Mouse (Mus musculus): ENCODE results near the gene Parp12.

Gene Parp12

DNA sequence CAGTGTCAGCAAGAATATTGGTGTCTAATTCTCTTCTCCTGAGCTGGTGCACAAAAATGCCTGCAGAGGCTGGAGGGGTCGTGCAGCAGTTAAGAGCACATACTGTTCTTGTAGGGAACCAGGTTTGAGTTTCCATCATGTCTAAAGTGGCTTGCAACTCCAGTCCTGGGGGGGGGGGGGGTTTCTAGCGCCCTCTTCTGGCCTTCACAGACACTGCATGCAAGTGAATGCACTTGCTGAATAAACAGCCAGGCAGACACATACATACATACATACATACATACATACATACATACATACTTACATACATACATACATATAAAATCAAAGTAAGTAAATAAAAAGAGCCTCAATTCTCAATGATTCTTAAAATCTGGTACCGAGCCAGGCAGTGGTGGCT, 59.8 kb downstream of the Parp12 start:
- DNase-seq (ENCODE audit: low read depth, low spot score), result peak; percentile 27

DNA sequence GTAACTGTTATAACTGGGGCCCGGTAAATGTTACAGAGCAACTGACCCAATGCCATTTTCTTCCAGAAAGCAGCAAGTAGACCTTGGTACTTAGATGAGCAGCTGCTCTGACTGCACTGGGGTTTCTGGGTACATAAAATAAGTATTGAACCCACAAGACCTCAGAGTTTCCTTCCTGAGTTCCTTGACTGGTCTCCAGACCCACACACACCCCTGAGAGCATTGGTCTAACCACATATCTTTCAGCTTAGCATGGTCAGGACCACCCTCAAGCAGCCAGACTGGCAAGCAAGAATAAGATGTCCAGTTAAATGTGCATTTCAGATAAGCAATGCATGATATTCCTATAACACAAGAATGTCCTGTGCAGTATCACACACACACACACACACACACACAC, 61.0 kb downstream of the Parp12 start:
- no peak for DNase-seq (ENCODE audit: low read depth, low spot score)

DNA sequence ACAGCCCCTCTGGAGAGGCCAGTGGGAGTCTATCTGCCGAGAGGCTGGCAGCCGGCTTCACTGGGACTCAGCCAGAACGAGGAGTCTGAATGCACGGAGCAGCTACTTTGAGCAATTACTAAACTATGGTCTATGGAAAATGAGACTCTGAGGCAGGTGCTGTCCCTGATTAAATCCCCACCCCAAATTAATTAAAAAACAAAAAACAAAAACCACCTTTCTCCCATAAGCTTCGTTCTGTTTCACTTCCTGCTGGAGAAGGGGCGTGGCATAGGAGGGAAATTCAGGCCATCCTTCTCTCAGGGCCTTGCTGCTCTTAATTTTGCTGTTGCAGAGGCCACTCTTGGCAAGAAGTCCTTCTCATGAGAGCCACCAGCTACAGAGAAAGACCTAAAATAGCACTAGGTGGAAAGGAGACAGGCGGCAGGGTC, 62.3 kb downstream of the Parp12 start:
- peak; percentile 75 for DNase-seq (ENCODE audit: low read depth, low spot score)

DNA sequence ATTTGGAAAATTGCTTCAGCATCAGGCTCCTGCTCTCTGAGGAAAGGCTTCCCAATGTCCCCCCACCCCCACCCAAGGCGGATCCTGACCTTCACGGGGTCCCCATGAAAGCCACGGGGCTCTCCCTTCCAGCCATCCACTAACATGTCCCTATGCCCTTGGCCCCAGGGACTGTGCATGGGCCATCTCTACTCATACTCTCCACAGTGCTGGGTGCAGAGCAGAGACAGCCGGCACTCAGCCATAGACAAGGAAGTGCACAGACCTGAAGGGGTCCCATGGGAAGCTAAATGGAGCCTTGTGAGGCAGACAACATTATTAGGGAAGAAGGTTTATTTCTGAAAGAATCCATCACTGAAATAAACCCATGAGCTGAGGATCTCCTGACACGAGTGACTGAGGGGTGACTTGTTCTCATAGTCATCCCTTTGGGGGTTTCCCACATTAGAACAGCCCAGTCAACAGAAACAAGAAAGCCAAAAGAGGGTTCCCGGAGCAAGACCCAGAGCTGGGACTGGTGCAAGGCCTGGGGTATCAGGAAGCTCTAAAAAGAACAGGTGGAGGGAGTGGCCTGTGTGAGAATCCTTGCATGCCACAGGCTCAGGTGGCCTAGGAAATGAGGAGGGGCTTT, 63.2 kb downstream of the Parp12 start:
- DNase-seq (ENCODE audit: low read depth, low spot score), result peak; percentile 33

DNA sequence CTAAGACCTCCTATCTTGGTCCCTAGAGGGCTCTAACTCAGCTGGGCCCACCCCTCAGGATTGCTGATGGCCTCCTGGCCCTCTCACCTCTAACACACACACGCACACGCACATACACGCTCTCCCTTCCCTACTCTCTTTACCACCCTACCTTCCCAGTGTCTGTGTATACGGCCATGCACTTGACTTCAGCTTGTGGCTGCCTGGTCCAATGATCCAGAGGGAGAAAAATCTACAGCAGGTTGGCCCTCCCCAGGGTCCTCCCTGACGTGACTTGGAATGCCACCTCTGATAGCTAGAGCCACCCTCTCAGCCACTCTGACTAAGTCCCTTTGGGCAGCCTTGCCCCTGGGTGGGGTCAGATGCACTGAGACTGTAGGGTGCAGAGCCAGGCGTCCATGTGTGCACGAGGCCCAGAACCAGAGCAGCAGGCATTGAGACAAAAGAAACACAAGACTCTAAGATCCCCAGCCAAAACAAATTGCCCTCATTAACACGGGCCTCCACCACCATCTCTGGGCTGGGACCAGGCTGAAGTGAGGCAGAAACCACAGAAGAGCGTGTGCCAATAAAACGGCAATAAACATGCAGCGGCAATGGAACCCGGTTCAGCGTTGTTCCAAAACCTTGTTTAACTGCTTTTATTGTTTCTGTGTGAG, 63.8 kb downstream of the Parp12 start:
- no peak for DNase-seq (ENCODE audit: low read depth, low spot score)

DNA sequence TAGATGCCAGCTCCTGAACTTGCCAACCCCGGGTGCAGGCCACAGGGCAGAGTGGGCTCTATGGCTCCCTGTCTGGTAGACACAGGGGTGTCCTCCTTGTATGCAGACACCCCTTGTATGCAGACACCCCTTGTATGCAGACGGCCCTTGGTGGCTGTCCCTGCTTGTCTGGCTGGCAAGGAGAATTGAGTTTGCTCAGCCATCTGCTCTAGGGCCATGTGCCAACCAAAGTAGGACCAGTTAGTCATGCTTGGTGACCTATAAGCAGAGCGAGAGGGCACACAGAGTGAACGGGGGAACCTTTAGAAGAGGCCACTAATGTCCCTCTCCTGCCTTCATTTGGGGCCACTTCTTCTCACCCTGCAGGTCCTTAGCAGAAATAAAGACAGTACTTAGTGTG, 65.5 kb downstream of the Parp12 start:
- DNase-seq (ENCODE audit: low read depth, low spot score), result no peak

DNA sequence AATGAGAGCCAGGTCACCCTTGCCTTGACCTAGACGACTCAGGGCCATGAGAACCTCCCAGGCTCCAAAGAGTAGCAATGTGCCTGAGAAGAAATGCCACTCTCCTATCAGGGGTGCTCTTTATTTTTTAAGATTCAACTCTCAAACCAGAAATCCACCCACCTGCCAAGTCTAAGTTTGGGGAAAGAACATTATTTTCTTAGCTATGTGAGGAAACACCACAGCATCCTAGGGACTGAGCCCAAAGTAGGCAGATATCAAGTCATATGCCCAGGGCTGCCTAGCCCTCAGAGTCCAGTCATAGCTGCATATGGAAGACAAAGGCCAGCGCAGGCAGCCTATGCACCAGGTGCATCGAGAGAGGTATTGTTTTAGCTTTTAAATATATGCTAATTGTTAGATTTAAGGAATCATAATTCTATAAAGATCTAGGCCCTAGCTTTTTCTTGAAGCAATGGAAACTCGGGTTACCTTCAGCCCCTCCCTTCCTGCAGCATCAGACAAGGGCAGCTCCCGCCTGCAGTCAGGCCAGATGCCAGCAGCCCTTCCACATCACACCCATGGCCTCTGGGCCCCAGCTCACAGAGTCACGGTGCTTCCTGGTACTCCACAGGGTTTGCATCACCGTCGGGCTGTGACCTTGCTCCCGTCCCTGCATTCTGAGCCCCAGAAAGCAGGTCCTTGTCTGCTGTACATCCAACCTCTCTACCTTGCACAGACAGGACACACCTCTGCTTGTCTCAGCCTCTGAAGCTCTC, 66.2 kb downstream of the Parp12 start:
- DNase-seq (ENCODE audit: low read depth, low spot score), result no peak

DNA sequence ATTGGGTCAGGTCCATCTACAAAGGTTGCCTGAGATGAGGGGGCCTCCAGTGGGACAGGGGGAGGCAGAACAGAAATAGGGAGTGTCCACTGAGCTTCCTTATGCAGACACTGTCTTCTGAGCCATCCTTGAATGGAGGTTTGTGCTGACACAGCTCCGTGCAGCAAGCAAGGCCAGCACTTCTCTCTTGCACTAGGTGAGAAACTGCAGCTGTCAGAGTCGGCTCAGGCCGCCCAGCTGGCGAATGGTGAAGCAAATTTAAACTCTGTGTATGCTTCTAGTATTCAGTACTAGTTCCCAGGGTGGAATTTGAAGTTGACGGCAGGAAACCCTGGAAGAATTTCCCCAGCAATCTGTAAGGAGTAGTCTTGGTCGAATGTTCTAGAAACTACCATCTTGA, 67.3 kb downstream of the Parp12 start:
- DNase-seq (ENCODE audit: low read depth, low spot score), result peak; percentile 23

DNA sequence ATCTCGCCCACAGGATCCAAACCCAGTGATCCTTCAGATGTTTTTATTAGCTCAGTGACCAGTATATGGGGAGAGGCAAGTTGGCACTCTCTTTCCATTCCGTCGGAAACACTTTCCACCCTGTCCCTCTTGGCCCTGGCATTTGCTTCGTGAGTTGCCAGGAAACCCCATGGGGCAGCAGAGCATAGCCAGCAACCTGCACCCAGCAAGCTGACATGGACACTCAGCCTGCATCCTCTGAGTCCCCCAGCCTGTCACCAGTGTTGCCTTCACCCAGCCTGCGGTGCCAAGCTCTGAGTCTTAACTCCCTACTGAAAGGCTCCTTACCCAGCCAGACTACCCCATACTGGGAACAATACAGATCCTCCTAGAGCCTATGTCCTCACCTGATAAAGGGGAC, 69.0 kb downstream of the Parp12 start:
- DNase-seq (ENCODE audit: low read depth, low spot score), result no peak

DNA sequence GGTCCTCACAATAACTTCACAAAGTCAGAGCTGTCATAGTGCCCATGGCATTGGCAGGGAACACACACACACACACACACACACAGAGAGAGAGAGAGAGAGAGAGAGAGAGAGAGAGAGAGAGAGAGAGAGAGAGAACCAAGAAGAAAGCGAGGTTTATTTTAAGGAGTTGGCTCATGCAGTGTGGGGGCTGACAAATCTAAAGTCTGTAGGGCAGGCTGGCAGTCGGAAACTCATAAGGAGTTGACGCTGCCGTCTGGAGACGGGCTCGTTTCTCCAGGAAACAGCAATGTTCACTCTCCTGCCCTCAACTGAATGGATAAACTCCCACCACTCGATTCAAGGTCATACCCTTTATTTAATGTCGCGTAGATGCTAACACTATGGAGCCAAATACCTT, 77.7 kb downstream of the Parp12 start:
- no peak for DNase-seq (ENCODE audit: low read depth, low spot score)

Data from A20 (cell line).